Mouse (Mus musculus): ENCODE data around the gene Olfr610.
"Not testable (repeated sequence)": the region's sequence is repeated elsewhere in the genome, so short reads cannot be mapped to it uniquely, and the experiment has no call there.

Gene Olfr610

DNA sequence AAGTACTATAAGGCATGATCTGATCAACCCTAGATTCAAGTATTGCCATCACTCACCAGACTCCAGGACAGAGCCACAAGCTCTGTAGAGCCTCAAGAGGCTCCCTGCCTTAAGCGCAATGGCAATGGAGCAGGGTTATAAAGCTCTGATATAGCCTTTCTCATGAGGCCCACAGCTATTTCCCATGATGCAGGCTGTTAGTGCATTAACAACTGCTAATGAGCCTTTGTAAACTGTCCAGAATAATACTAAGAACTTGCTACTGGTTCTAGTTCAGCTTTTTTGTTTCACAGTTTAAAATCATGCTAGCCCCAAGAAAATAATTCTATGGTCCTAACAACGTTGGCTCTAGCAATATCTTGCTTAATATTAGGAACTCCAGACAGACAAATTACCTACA lies at the start of gene Olfr610:
TSS of gene Olfr610 (minus strand) at position 101 of the 400 bp plus-strand sequence.
- no peak for DNase-seq (ENCODE audit: low read depth)

DNA sequence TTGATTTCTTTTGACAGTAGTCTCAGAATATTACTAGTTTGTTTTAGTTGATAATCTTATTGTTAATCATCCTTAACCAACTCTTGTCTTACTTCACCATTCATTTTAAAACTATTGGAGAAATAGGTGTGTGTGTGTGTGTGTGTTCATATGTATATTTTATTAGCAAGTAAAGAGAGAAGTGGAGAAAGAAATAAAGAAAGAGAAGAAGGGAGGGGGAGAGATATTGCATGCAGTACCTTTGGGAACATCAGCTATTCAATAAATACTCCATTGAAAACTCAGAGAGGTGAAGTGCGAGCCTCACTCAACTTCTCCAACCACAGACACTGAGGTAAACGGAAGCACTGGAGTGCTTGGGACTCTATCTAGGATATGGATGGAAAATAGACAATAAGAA lies 43.9 kb upstream of the Olfr610 start, which contains the start of gene Olfr615:
TSS of gene Olfr615 (plus strand) at position 301 of the 400 bp plus-strand sequence.
- DNase-seq (ENCODE audit: low read depth) = no peak

DNA sequence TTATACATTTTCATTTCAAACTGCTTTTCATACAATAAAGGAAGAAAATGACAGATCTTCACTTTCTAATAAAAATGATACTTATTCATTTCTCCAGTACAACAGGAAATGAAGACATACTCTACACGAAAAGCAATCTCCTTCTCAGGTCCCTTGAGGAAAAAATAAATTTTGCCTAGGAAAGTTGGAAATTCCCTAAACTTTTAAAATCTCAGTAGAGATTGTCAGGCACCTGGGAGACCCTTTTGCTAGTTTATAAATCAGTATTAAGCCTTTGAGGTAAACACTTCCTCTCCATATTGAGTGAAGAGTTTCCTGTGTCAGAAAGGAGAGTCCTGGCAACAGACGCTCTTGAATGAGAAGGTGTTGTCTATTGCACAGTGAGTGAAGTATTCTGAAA lies 35.9 kb upstream of the Olfr610 start, which contains the start of gene Olfr613:
TSS of gene Olfr613 (plus strand) at position 301 of the 400 bp plus-strand sequence.
- DNase-seq (ENCODE audit: low read depth) = no peak

DNA sequence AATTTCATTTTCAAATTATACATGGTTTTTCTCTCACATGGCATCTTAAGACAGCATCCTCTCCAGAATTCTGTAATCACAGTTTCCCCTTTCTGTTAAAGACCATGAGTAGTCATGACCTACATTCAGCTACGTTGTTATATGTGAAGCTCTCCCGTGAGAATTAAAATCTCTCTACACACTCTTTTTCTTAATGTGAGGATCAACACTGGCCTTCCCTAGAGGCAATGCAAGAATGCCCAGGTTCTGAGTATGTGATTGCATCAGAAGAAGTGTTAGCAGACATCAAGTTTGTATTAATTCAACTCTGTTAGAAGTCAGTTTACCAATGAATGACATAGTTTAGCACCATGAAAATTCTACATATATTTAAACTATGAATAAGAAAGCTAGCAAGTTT lies 30.7 kb upstream of the Olfr610 start, which contains the start of gene Olfr612:
TSS of gene Olfr612 (minus strand) at position 101 of the 400 bp plus-strand sequence.
- DNase-seq (ENCODE audit: low read depth) = not testable (repeated sequence)

DNA sequence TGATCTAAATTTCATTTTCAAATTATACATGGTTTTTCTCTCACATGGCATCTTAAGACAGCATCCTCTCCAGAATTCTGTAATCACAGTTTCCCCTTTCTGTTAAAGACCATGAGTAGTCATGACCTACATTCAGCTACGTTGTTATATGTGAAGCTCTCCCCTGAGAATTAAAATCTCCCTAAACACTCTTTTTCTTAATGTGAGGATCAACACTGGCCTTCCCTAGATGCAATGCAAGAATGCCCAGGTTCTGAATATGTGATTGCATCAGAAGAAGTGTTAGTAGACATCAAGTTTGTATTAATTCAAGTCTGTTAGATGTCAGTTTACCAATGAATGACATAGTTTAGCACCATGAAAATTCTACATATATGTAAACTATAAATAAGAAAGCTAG lies 8.8 kb upstream of the Olfr610 start, which contains the start of gene Olfr611:
TSS of gene Olfr611 (minus strand) at position 101 of the 400 bp plus-strand sequence.
- DNase-seq (ENCODE audit: low read depth) = not testable (repeated sequence)

DNA sequence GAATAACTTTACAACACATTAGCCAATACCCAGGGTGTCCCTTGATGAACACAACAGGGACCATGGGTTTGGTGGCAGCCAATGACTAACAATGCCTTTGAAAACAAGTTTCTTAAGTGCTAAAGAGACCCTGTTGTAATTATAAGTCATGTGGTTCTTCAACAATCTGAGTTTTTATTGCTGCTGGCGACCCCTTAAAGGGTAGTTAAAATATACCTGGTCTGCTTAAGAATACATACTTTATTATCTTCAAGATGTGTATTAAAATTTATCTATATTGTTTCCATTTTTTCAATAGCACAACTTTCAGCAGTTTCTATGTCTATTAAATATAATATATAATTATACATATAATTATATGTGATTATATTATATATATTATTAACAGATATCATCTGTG lies 14.0 kb downstream of the Olfr610 start, which contains the start of gene Olfr609:
TSS of gene Olfr609 (minus strand) at position 101 of the 400 bp plus-strand sequence.
- no peak for DNase-seq (ENCODE audit: low read depth)

DNA sequence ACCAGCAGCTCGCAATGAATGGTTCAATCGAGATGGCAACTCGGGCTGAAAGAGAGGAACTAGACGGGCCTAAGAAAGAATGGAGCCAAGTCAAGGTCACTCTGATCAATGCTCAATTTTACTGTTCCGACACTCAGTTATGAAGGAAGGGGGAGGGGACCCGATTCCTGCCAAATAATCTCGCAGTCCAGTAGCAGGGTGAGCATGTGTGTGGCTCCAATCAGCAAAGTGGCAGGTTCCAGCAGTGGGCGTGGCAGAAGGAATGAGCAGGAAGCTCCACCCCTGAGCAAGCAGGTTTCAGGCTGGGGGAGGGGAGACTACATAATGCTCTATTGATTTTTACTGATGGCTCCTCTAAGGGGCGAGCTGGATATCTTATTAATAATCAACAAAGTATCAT lies 34.8 kb downstream of the Olfr610 start:
- DNase-seq (ENCODE audit: low read depth) = not testable (repeated sequence)

DNA sequence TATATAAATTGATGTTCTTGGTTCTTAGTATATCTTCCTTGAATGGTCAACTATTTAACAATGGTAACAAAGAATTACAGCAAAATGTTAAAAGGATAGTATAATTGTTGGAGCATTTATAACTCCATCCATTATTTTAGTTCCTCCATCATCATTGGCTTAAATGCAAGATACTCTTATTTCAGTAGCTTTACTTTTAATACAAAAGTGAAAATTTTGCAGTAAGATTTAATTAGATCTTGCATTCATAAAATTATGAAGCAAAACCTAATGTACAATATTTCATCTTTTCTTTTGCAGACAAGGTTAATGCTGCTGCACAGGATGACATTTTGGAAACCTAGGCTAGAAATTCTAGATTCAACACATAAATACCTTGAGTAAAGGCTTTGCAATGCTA lies 42.3 kb downstream of the Olfr610 start, which contains the start of gene Olfr608:
TSS of gene Olfr608 (plus strand) at position 301 of the 400 bp plus-strand sequence.
- no peak for DNase-seq (ENCODE audit: low read depth)

DNA sequence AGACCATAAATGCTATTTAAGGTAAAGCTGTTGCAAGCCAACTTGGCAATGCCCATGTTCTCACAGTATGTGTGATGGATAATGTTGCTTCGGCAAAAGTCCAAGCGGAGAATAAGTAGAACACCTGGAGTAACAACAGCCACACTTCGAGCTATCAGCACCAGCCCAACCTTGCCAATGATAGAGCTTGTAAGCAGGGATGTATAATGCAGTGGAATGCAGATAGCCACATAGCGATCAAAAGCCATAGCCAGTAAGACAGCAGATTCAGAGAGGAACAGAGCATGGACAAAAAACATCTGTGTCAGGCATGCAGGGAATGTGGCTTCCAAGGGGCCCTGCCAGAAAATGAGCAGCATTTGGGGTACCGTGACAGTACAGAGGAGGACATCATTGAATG lies 51.3 kb downstream of the Olfr610 start:
- DNase-seq (ENCODE audit: low read depth) = no peak

All from induced T-regulatory cell, adult 2 months (primary cell).